Mouse (Mus musculus): Measurements from ENCODE around the gene Anxa11.
A peak's percentile ranks its signal among the peaks of the same experiment; 100 is the strongest.
"Not testable (repeated sequence)": the region's sequence is repeated elsewhere in the genome, so short reads cannot be mapped to it uniquely, and the experiment has no call there.

The Anxa11 gene

DNA sequence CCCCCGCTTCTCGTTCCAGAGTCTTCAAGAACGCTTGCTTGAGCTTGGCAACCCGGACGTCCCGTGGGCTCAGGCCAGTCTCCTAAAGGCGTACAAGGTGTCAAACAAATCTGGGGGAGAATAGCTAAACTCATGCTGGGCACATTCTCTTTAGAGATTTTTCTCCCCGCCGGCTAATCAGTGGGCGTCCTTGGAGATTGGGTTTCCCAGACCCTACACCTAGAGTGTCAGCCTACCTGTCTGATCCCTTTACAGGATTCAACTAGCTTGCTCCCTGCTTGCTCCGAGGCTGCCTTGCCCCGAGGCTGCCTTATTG, 690 bp downstream of the Anxa11 start:
- DNase-seq, result no peak

DNA sequence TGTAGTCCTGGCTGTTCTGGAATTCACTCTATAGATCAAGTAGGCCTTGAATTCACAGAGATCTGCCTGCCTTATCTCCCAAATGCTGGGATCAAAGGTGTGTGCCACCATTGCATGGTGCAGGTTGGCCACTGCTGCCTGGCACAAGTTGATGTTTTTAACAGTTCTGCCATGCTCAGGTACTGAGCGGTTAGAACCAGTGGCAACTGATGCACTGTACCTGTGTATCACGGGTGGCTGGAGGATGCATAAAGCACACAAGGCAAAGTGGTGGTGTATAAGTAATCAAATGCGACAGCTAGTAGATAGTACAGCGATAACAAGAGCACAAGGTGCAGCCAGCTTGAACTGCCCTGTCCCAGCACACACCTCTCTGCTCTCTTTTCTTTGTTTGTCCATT, 2.4 kb downstream of the Anxa11 start:
- DNase-seq, result no peak

DNA sequence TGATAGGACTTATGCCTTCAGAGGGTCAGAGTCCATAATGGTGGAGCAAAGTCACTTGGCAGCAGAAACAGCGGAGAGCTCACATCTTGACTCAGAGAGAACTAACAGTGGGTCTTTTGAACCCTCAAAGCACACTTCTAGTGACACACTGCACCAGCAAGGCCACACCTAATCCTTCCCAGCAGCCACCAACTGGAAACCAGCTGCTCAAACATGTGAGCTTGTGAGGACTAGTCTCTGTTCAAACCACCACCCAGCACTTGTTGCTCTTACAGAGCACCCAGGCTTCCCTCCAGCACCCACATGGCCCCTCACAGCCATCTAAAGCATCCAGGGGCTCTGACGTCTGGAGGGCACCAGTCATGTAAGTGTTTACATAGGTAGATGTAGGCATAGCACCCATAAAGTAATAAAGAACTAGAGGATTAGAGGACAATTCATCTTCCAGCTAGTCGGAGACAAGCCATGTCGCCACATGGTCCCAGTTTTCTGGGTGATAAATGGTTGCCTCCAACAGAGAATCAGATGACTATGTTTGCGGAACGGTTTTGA, 4.0 kb downstream of the Anxa11 start:
- no peak for DNase-seq

DNA sequence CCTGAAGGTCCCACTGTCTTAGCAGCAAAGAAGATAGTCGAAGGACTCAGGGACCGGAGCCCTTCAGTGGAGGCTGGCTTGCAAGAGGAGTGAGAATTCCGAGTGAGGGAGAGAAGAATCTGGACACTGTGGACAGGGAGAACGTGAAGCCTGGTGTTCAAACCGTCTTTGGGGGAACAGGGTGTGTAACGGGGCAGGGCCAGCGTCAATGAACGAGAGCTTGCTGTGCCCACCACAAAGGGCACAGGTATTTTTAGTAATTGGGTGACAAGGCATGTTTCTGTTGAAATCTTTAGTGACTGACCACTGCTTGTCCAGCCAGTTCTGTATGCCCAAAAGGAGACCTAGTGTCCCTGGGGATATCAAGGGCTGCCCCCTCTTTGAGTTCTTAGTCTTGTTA, 4.6 kb downstream of the Anxa11 start:
- DNase-seq, result no peak

DNA sequence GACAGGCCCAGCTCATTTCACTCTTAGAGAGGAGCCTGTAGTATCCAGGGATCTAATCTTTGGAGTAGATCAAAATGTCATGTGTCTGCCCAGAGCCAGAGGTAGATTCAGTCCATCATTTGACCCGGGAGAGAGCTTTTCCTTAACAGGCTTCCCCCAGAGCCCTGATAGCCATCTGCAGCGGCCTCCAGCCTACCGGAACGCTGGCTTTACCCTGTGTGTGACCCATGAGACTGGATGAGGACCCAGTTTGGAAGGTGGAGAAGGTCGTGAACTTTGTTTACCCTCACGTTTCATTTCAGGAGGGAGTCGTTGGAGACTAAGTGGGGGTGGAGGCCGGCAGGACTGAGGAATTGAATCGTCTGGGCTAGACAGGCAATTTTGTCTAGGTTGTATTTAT, 5.7 kb downstream of the Anxa11 start:
- DNase-seq, result peak; percentile 50

DNA sequence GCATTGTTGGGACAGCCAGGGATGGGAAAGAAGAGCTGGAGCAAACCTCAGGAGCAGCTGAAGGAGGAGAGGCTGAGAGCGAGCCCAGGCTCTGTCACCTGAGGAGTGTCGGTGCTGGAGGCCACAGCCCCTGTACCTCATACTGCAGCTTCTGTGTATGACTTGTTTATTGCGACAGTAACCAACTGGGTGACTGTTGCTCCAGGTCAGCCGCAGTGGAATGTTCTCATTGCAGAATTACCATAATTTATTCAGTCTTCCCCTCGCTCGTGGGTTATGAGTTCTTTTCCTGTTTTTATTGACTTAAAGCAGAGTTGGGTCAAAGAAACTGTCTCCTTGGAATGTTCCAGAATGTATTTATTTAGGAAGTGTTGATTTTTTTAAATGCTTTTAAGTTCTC, 6.3 kb downstream of the Anxa11 start:
- DNase-seq, result peak; percentile 54

DNA sequence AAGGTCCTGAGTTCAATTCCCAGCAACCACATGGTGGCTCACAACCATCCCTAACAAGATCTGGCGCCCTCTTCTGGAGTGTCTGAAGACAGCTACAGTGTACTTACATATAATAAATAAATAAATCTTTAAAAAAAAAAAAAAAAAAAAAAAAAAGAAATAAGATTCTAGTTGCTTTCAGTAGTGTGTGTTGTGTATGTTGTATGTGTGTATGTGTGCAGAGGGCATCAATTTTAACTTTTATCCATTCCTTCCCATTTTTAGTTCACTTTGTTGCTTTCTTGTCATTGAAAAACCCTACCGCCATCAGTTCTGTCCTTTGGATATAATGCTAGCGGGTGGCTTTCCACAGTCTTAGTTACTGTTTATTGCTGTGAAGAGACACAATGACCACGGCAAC, 6.8 kb downstream of the Anxa11 start:
- DNase-seq, result not testable (repeated sequence)

DNA sequence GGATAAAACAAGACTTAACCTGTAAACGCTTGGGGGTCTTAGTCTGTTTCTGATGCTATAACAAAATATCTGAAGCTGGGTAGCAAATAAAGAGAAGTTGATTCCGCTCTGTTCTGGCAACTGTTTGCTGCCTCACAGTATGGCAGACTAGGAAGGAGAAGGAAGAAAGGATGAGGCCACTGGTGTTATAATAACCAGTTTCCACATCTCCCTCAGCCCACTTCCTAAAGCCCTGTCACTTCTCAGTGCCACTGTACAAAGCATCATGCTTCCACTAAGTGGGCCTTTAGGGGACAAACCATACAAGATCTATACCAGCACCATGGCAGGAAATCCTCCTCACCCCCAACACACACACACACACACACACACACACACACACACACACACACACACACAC, 8.5 kb downstream of the Anxa11 start:
- no peak for DNase-seq

DNA sequence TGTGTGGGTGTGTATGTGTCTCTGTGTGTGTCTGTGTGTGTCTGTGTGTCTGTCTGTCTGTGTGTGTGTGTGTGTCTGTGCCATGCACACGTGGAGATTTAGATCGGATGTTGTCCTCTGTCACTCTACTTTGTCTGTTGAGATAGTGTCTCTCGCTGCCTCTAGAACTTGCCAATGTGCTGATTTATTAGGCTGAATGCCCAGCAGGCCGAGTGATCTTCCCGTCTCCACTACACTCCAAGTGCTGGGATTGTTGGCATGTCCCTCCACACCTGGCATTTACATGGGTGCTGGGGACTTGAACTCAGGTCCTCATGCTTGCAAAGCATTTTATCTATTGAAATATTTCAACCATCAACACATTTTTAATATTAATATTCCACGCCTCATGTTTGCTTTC, 9.2 kb downstream of the Anxa11 start:
- DNase-seq, result no peak

DNA sequence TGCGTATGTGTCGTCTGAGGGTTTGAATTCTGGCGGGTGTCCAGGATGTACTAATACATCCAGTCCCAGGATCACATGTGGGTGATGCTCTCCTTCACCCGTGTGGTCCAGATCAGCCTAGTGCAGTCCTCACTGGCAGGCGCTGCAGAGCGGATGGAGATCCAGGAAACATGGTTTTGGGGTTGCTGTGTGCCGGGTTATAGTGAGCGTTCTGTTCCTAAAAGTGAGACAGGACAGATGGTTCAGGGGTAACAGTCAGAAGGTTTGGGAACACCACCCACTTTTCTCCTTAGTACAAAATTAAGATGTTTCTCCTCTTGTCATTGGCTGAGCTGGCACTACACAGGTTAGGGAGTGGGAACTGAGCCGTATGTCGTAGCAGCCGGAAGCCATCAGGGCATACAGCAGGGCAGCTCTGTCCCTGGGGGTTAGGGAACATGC, 10.2 kb downstream of the Anxa11 start:
- DNase-seq, result no peak

DNA sequence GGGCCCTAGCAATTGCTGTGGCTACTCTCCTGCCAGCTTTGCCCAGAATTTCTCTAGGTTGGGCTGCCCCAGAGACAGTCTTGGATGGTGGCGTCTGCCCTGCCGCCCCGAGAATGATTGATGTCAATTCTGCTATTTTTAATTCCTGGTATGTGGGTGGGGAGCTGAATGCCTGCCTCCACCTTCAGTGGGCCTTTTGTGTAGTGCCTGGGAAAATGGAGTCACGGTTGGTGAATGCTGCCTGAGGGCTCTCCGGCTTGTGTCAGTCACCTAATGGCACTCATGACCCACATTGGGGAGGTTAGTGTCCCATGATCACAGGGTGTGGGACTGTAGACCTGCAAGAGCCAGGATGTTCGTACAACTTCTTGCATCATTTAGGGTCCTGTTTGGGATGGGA, 11.3 kb downstream of the Anxa11 start:
- DNase-seq, result no peak

DNA sequence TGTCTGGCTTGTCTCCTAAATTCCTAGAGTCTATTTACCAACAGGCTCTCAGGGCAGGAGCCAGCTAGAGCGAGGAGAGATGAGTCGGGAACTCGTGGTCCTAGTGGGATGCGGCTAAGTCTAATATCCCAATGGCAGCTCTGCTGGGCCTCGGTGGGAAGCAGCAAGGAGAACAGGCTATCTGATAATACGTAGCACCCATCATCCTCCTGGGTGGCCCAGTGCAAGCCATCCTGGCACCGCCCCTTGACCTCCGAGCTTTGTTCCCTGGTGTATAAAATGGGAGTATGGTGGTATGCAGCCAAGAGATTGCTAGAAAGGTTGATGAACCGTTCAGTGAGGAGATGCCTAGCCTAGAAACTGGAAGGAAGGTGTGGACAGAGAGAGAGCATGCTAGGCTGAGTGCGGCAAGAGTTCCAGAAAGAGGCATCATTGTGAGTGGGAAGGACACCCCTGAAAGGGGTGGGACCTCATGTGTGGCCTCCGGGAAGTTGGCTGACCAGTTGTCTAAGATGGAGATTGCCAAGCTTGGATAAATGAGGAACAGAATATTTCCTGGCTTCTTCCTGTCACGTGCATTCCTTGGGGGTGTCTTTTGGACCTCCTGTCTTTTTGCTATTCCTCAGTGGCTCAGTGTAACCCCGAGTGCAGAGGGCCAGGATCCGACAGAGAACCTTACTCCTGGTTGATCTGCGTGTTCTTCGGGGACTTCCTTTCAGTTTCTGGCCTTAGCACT, 11.9 kb downstream of the Anxa11 start:
- no peak for DNase-seq

DNA sequence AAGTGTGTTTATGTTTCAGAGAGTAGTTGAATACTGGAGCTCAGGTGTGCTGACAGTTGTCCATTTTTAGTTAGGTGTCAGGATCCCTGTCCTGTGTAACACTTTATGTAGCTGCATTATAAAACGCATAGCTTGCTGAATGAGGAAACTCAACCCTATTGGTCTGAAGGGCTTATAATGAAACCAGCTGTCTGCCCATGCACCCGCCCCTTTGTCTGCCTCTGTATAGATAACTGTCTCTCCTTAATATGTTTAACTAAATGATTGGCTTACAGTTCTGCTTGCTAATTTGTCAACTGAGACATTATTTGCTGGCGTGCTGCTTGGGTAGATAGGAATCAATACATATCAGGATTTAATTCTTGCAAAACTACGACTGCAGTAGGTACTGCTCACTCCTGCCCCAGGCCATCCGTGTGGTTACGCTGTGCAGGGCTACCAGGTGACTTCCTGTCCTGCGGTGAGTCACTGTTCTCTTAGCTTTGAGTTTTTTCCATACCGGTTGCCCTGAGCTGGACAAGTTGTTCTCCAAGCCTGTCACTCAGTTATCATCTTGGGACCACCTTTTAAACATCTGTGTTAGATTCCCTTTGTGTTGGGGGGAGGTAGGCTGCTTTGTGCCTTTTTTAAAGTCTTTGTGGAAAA, 13.4 kb downstream of the Anxa11 start:
- no peak for DNase-seq

DNA sequence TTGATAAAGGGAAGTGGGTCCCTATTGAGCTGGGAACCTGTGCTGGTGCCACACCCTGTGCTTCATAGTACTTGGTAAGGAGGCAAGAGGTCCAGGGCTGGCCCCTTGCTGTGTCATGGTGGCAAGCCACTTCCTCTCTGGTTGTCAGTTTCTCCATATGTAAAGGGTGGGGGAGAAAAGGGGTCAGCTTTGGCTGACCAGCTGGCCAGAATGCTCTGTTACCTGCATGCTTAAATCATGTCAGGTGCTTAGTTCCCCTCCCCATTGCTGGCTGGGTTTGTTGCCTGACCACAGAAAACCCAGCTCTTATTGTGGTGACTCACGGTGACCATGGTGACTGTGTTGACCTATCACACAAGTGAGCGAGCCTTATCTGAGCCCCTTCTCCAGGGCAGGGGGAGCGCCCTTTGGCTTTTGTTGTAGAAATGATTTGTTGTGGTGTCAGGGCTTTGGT, 15.2 kb downstream of the Anxa11 start:
- DNase-seq, result no peak

DNA sequence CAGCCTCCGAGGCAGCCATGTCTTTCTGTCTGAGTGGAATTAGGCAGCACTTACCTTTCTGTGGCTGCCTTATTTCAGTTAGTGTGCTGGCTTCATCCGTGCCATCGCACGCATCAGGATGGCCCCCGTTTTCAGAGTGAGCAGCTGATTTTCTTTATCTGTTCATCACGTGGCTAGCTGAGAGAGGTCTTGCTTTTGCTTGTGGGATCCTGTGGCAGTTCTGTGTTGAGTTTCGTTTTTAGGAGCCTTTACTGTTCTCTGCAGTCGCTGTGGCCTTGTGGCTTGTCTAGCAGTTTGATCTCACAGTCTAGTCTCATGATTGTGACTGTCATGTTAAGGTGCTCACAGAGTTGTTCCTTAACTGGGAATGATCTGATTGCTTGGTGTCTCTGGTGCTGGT, 16.0 kb downstream of the Anxa11 start:
- no peak for DNase-seq

DNA sequence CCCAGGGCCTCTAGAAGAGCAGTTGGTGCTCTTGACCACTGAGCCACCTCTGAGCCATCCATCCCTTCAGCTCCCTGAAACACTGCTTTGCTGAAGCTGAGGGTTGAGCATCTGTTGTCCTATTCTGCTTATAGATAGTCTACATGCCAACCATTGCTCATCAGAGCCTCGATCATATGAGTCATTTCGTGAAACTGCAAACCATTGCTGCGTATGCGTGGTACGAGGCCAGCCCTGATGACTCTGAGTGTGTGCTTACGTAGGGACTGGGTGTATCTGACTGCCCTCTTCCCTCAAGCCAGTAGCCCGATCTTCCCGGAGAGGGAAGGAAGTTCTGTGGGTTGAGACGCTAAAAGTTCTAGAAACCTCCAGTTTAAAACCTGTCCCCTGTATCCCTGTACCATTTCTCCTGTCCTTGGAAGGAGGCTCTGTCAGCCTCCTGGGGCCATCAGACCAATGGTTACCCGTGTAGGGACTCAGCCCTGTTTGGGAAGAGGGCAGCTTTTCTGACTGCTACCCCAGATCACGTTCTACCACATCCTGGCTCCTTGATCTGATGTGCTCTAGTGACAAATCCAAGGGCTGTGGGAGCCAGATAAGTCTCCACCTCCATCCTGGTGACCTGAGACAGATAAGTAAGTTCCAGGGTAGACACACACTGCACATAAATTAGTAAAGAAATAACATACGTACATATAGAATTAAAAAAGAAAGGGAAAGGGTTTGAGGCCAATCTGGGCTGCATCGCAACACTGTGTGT, 20.0 kb downstream of the Anxa11 start:
- DNase-seq, result no peak

DNA sequence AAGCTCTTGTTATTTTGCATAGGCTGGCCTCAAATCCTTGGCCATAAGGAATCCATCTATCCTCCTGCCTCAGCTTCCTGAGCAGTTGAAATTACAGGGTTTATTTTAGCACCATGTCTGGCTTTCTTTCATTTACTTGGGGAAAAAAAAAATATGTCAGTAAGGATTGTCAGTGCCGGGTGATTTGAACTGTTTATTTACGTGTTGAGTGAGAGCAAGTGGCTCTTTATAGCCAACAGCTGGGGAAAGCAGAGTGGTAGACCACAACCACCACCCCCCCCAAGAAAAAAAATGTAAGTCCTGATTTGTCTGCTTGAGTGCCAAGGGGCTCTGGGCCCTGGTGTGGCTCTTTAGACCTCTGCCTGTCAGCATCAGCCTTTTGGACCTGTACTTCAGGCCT, 21.8 kb downstream of the Anxa11 start:
- DNase-seq, result no peak

DNA sequence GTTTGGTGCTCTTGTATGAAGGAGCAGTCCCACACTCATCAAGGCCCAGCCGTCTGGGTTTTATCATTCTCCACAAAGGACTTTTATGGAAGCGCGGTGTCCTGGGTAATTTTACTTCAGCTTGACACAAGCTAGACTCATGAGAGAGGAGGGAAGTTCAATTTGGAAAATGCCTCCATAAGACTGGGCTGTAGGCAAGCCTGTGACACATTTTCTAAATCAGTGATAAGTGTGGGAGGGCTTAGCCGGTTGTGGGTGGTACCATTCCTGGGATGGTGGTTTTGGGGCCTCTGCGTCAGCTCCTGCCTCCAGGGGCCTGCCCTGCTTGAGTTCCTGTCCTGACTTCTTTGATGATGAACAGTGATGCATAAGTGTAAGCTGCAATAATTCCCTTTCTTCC, 23.3 kb downstream of the Anxa11 start:
- no peak for DNase-seq

DNA sequence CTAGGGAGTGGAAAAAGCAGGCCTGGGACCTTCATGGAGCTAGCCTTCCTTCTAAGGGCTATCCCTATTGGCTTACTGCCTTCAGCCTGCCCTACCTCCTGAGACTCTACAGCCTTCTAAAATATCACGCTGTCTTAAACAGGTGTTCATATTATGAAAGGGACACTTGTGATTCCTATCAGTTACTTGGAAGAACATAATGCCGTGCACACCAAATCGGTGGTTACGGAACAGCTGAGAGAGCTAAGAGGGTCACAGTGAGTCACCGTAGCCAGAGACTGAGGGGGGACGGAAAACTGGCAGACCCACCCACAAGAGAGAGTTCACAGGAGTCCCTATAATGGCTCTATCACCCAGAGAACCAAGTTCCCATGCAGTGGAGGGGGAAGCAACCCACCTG, 24.4 kb downstream of the Anxa11 start:
- DNase-seq, result no peak

DNA sequence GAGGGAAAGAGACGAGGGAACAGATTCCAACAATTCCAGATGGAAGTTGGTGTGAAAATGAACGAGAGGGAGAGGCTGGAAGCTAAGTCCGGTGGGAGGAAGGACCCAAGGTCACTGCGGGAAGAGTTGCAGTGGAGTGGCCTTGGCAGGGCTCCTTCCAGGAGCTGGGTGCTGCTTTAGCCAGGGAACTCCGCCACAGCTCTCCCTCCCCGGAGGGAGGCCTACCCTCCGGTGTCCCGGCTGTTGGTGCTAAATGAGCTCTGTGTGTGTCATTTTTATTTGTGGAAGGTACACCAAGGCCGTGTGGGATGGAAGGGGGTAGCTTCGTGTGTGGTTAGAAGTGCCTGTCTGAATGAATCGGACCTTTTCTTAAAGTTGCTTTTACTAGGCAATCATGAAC, 24.9 kb downstream of the Anxa11 start:
- no peak for DNase-seq

DNA sequence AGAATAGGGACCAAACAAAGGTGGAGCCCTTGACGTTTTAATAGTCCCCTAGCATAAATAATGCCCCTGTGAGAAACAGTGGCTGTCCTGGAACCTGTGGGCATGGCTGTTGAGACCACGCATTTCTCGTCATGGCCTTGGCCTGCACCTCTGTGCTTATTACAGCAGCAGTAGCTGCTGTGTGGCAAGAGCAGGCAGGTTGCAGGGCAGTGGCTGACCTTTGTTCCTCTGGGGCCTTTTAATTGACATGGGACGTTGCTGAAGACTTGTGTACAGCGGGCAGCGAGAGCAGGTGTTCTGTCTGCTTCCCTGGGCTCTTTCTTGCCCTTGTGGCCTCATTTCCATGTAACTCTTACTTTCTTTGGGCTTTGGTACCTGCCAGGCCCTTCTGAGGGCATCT, 25.9 kb downstream of the Anxa11 start:
- DNase-seq, result peak; percentile 50

DNA sequence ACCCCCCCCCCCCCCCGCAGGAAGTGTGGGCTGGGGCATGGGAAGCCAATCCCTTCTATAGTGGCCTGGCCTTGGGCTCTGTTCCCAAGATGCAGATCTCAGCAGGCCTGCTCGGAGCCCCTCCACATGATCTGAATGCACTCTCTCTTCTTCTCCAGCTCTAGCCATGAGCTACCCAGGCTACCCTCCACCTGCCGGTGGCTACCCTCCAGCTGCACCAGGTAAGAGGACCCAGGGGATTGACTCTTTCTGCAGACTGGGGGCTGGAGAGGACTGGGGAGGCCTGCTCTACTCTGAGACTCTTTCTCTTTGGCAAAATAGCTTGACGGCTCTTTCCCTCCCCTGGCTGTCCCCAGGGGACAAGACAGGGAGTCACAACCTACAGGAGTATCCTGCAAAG, 26.8 kb downstream of the Anxa11 start:
- DNase-seq, result no peak

DNA sequence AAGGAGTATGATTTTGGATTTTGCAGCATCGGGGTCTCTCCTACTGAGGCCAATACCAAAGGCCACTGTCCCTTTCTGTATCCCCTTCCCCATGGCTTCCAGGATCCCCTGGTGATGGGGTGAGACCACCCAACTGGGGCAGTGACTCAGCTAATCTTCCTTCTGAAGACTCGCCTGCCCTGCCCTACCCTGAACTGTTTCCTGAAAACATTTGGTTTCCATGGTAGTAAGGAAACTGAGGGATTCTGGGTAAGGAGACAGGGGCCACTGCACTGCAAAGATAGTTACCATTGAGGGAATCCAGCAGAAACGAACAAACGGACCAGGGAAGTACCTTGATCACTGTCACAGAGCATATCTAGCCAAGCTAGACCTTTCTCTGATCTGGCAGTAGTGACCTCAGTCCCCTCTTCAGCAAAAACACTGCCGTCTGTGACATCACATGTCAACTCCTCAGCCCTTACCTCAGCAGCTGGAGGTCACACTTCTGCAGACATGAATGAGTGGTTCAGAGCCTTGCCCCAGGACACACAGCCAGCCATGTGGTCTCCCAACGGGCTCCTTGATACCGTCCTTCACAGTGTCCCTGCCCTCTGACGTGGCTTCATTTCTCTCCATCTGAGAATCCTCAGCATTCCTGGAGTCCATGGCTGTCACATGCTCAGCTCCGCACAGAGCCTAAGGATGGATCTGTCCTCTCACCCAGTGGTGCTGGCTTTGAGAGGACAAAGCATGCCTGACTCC, 27.4 kb downstream of the Anxa11 start:
- DNase-seq, result no peak

Measured in kidney, adult 18-20 months (tissue).